Mouse (Mus musculus) liver, embryonic 12.5 days (tissue): ENCODE results near the gene Zkscan16. TPM values are rescaled to one million over a fixed set of nuclear protein-coding genes. Genes with fewer than 3 reads are reported as not detected.

Experiments
- ATAC-seq: fragments of 200-750 bp; cut with Nextera tagmentation; 2 replicates; pipeline ENCODE4 v1.8.0; 2017; ENCODE audit warnings: moderate number of reproducible peaks, mild to moderate bottlenecking, moderate library complexity
- H3K27ac ChIP-seq: fragments of 300-500 bp; sonication (generic); 2 replicates; pipeline ENCODE4 v1.5.1; 2016; ENCODE audit warnings: mild to moderate bottlenecking
- H3K27me3 ChIP-seq: fragments of 300-500 bp; sonication (generic); replicated peaks from 2 replicates; pipeline ENCODE4 v1.6.1; 2016; ENCODE audit warnings: mild to moderate bottlenecking, moderate library complexity
- H3K36me3 ChIP-seq: fragments of 300-500 bp; sonication (generic); 2 replicates; pipeline ENCODE4 v1.6.1; 2016; ENCODE audit warnings: mild to moderate bottlenecking, moderate library complexity
- H3K4me1 ChIP-seq: fragments of 300-500 bp; sonication (generic); 2 replicates; pipeline ENCODE4 v1.6.1; 2016
- H3K4me2 ChIP-seq: fragments of 300-500 bp; sonication (generic); 2 replicates; pipeline ENCODE4 v1.6.1; 2016; ENCODE audit warnings: mild to moderate bottlenecking, moderate library complexity
- H3K4me3 ChIP-seq: fragments of 300-500 bp; sonication (generic); 2 replicates; pipeline ENCODE4 v1.5.1; 2016; ENCODE audit warnings: mild to moderate bottlenecking, moderate library complexity
- H3K9ac ChIP-seq: fragments of 300-500 bp; sonication (generic); 2 replicates; pipeline ENCODE4 v1.6.1; 2016; ENCODE audit warnings: mild to moderate bottlenecking, moderate library complexity
- H3K9me3 ChIP-seq: fragments of 300-500 bp; sonication (generic); replicated peaks from 2 replicates; pipeline ENCODE4 v1.6.1; 2016; ENCODE audit warnings: mild to moderate bottlenecking, moderate library complexity
- WGBS: fragments of 180-500 bp; shearing (Covaris S2); methylation state at CpG from one replicate; pipeline ENCODE4 v1.1.7; 2016; ENCODE audit not compliant: insufficient replicate concordance; 5-methylcytosine and 5-hydroxymethylcytosine counted together
- polyA plus RNA-seq: library from polyadenylated mRNA; unstranded; fragments of >200 nt; fragmentation: Nextera tagmentation; extraction: Ambion mirVana; gene quantifications from 2 replicates; pipeline ENCODE4 v1.2.1, GENCODE M21; 2016

Gene Zkscan16
- polyA plus RNA-seq, 1 experiment from 2014 or later: 0.14 TPM

- 52% methylated on average over 8 of the region's 8 CpGs for WGBS
- Histone ChIP-seq H3K4me2 (no peak overlapping the region), H3K27ac (no peak overlapping the region), H3K4me3 (no peak overlapping the region), H3K4me1 (peaks cover 78% of the 10 kb centered on the region), H3K27me3 (no peaks in the 10 kb centered on the region), H3K36me3 (no peaks in the 10 kb centered on the region), H3K9ac (no peak overlapping the region), H3K9me3 (no peaks in the 10 kb centered on the region)
- no peak for ATAC-seq
Observed at GRCm38 (mm10) chr4:59006211-59006610, 62.8 kb downstream of the Zkscan16 start.

GRCm38 (mm10) chr4:59007016-59007415, 63.6 kb downstream of the Zkscan16 start:
- H3K4me3 ChIP-seq: no peak overlapping the region
- H3K4me2 ChIP-seq: no peak overlapping the region
- 75% methylated on average over 6 of the region's 6 CpGs for WGBS
- H3K27me3 ChIP-seq: no peaks in the 10 kb centered on the region
- no peak overlapping the region for H3K9ac ChIP-seq
- no peak overlapping the region for H3K27ac ChIP-seq
- ATAC-seq: no peak
- H3K9me3 ChIP-seq: no peaks in the 10 kb centered on the region
- H3K4me1 ChIP-seq: peaks cover 86% of the 10 kb centered on the region
- H3K36me3 ChIP-seq: no peaks in the 10 kb centered on the region

Other genes starting within 250 kb of the Zkscan16 start
- gene Olfr267, start 155.9 kb upstream of the Zkscan16 start, polyA plus RNA-seq: not detected in 2 replicates
- 30.1 and 35.2 TPM in 2 replicates for gene Ecpas, start 30.9 kb upstream of the Zkscan16 start, polyA plus RNA-seq
- 14.1 and 15.0 TPM in 2 replicates for gene Ptgr1, start 43.5 kb downstream of the Zkscan16 start, polyA plus RNA-seq
- 8.2 and 9.2 TPM in 2 replicates for gene Dnajc25, start 51.4 kb downstream of the Zkscan16 start, polyA plus RNA-seq
- 11.4 and 12.4 TPM in 2 replicates for gene Gm20503, start 59.6 kb downstream of the Zkscan16 start, polyA plus RNA-seq
- gene Gng10, start 91.5 kb downstream of the Zkscan16 start, polyA plus RNA-seq: 38.8 and 39.0 TPM in 2 replicates
- gene AI481877, start 195.4 kb downstream of the Zkscan16 start, polyA plus RNA-seq: not detected in 2 replicates
- gene Ugcg, start 245.6 kb downstream of the Zkscan16 start, polyA plus RNA-seq: 14.2 and 14.4 TPM in 2 replicates